ENCODE assay signal across 30 mouse cellular contexts in genomic region chr5:51829606-51830005, GRCm38 (mm10).
DNase-seq lines count a peak whose midpoint lies in the region; ATAC-seq and TF ChIP-seq lines count a peak whose summit lies in the region.
"Had no signal": no experiment of that assay in that cellular context is flagged by ENCODE, and none has a peak within 500 bp of the region (broad histone marks: within the 10 kb centered on the region; RNA-seq: fewer than 3 reads in every experiment).

No protein-coding gene starts in this region.

- H3K9me3 ChIP-seq in hindbrain, embryonic 10.5 days = no peaks in the 10 kb centered on the region
- no peaks in the 10 kb centered on the region; the same call in 1 of the 2 replicates for H3K9me3 ChIP-seq in hindbrain, embryonic 13.5 days
- H3K9me3 ChIP-seq in liver, postnatal 0 days (ENCODE audit: low read length) = no peaks in the 10 kb centered on the region
- no peaks in the 10 kb centered on the region for H3K9me3 ChIP-seq in heart, embryonic 10.5 days
- H3K9me3 ChIP-seq: embryonic facial prominence, embryonic 13.5 days; lung, embryonic 15.5 days; midbrain, embryonic 12.5 days; neural tube, embryonic 12.5 days had no signal

- H3K4me2 ChIP-seq in hindbrain, embryonic 13.5 days = no peak overlapping the region
- no peak overlapping the region for H3K4me2 ChIP-seq in liver, postnatal 0 days (ENCODE audit: low read depth, low read length)
- H3K4me2 ChIP-seq: embryonic facial prominence, embryonic 13.5 days; heart, embryonic 11.5 days; lung, embryonic 15.5 days; midbrain, embryonic 12.5 days; neural tube, embryonic 12.5 days had no signal

- H3K27ac ChIP-seq in hindbrain, embryonic 10.5 days = no peak overlapping the region
- no peak overlapping the region for H3K27ac ChIP-seq in hindbrain, embryonic 13.5 days
- H3K27ac ChIP-seq in liver, postnatal 0 days (ENCODE audit: low read depth) = 0 out of 2 replicates have a peak overlapping the region, but pooled peaks have one; percentile 3
- no peak overlapping the region for H3K27ac ChIP-seq in heart, embryonic 10.5 days
- H3K27ac ChIP-seq: embryonic facial prominence, embryonic 13.5 days; kidney, postnatal 0 days; midbrain, embryonic 12.5 days; neural tube, embryonic 12.5 days; stomach, postnatal 0 days had no signal

- TF ChIP-seq EP300 in liver, postnatal 0 days (IDR thresholded peaks at IDR 0.05; ENCODE audit: low read depth) = no peak

- ATAC-seq in hindbrain, embryonic 13.5 days (ENCODE audit: low FRiP score) = no peak
- ATAC-seq in erythroblast, adult 5-6 weeks (replicated peaks; ENCODE audit: low FRiP score, poor library complexity, severe bottlenecking) = peak; percentile 16; the same call in 1 of the 2 replicates
- ATAC-seq in liver, postnatal 0 days = no peak
- ATAC-seq: forebrain, postnatal 0 days; hindbrain, embryonic 16.5 days; Patski had no signal

- H3K27me3 ChIP-seq in hindbrain, embryonic 10.5 days (ENCODE audit: insufficient read depth, poor library complexity, severe bottlenecking) = no peaks in the 10 kb centered on the region
- H3K27me3 ChIP-seq in hindbrain, embryonic 13.5 days = no peaks in the 10 kb centered on the region
- H3K27me3 ChIP-seq in liver, postnatal 0 days (ENCODE audit: insufficient read depth, low read length) = no peaks in the 10 kb centered on the region
- no peaks in the 10 kb centered on the region for H3K27me3 ChIP-seq in heart, embryonic 10.5 days (ENCODE audit: insufficient read depth, poor library complexity, severe bottlenecking)
- H3K27me3 ChIP-seq: embryonic facial prominence, embryonic 13.5 days; lung, embryonic 15.5 days; midbrain, embryonic 12.5 days; neural tube, embryonic 12.5 days; Patski had no signal

- 53% methylated on average over 3 of the region's 3 CpGs for WGBS in hindbrain, embryonic 10.5 days
- WGBS in hindbrain, embryonic 13.5 days = 75% methylated on average over 3 of the region's 3 CpGs
- 67% methylated on average over 3 of the region's 3 CpGs for WGBS in liver, postnatal 0 days (ENCODE audit: insufficient replicate concordance)
- WGBS in heart, embryonic 10.5 days = 70% methylated on average over 3 of the region's 3 CpGs

- DNase-seq in hindbrain, embryonic 10.5 days (ENCODE audit: low spot score) = peak; percentile 6
- peak; percentile 22 for DNase-seq in embryo, embryonic 10.5 days (ENCODE audit: low spot score)
- DNase-seq in liver, postnatal 0 days = no peak
- DNase-seq in adrenal gland, postnatal 4 days (ENCODE audit: low spot score in 2 of 2) = no peak
- no peak for DNase-seq in heart, embryonic 10.5 days (ENCODE audit: low spot score)
- DNase-seq: adrenal gland, postnatal 10 days; cerebellum, adult 11-12 months; cerebellum, postnatal 10 days; forebrain, postnatal 0 days; gastrocnemius, postnatal 10 days; heart, postnatal 36 days; kidney, adult 18-20 months; kidney, postnatal 4 days; right cerebral cortex, adult 18-20 months; right cerebral cortex, postnatal 4 days; thymus, adult 18-20 months; thymus, postnatal 36 days had no signal

- no peaks in the 10 kb centered on the region for H3K36me3 ChIP-seq in hindbrain, embryonic 10.5 days
- no peaks in the 10 kb centered on the region for H3K36me3 ChIP-seq in hindbrain, embryonic 13.5 days
- no peaks in the 10 kb centered on the region for H3K36me3 ChIP-seq in liver, postnatal 0 days (replicated peaks; ENCODE audit: insufficient read depth, low read length)
- H3K36me3 ChIP-seq in heart, embryonic 10.5 days = no peaks in the 10 kb centered on the region
- H3K36me3 ChIP-seq: embryonic facial prominence, embryonic 13.5 days; lung, embryonic 15.5 days; midbrain, embryonic 12.5 days; neural tube, embryonic 12.5 days had no signal

- TF ChIP-seq CTCF in liver, postnatal 0 days (IDR thresholded peaks at IDR 0.05; ENCODE audit: low read depth) = no peak

- no peak overlapping the region for H3K9ac ChIP-seq in hindbrain, embryonic 13.5 days
- H3K9ac ChIP-seq in liver, postnatal 0 days (replicated peaks) = no peak overlapping the region
- H3K9ac ChIP-seq: embryonic facial prominence, embryonic 13.5 days; forebrain, postnatal 0 days; lung, embryonic 15.5 days; midbrain, embryonic 12.5 days; neural tube, embryonic 12.5 days had no signal

- no peaks in the 10 kb centered on the region for H3K4me1 ChIP-seq in hindbrain, embryonic 10.5 days (replicated peaks)
- H3K4me1 ChIP-seq in hindbrain, embryonic 13.5 days (replicated peaks) = no peaks in the 10 kb centered on the region
- peaks cover 12% of the 10 kb centered on the region for H3K4me1 ChIP-seq in liver, postnatal 0 days (ENCODE audit: insufficient read depth)
- no peaks in the 10 kb centered on the region for H3K4me1 ChIP-seq in heart, embryonic 10.5 days
- H3K4me1 ChIP-seq: embryonic facial prominence, embryonic 13.5 days; lung, embryonic 15.5 days; midbrain, embryonic 12.5 days; neural tube, embryonic 12.5 days had no signal

- H3K4me3 ChIP-seq in hindbrain, embryonic 10.5 days = no peak overlapping the region
- H3K4me3 ChIP-seq in hindbrain, embryonic 13.5 days = no peak overlapping the region
- no peak overlapping the region for H3K4me3 ChIP-seq in liver, postnatal 0 days (ENCODE audit: low read depth, low read length)
- H3K4me3 ChIP-seq in heart, embryonic 10.5 days = no peak overlapping the region
- H3K4me3 ChIP-seq: embryonic facial prominence, embryonic 13.5 days; erythroblast, embryonic 14.5 days; lung, embryonic 15.5 days; midbrain, embryonic 12.5 days; myocyte; neural tube, embryonic 12.5 days had no signal

Comparison
In these comparisons a context has a peak if more than half of its experiments do, and no peak if none do; other contexts are left out.
1. DNase-seq: peak in hindbrain, embryonic 10.5 days (single experiment) and embryo, embryonic 10.5 days (single experiment); none in liver, postnatal 0 days (single experiment), adrenal gland, postnatal 4 days (0 of 2) and heart, embryonic 10.5 days (single experiment).